Mouse (Mus musculus) small intestine, adult 2 months (tissue): ENCODE measurements at regions not wholly inside any gene's neighbourhood (a gene's known extent, or its start where the extent isn't known, plus 50 kb on each side); places are given as distances from the start of the nearest gene placed in this dataset.
"Not testable (repeated sequence)": the region's sequence is repeated elsewhere in the genome, so short reads cannot be mapped to it uniquely, and the experiment has no call there.

Experiments used
- H3K27ac ChIP-seq: fragments of 200-500 bp; 2 replicates; pipeline ENCODE4 v1.5.1; 2012; ENCODE audit warnings: low read depth, low read length, control low read depth, inconsistent platforms; ENCODE audit not compliant: insufficient read depth
- H3K27me3 ChIP-seq: fragments of 200-500 bp; 2 replicates; pipeline ENCODE4 v1.6.1; 2012; ENCODE audit warnings: mild to moderate bottlenecking, moderate library complexity, low read length, inconsistent platforms; ENCODE audit not compliant: control insufficient read depth, insufficient read depth
- H3K36me3 ChIP-seq: fragments of 200-500 bp; 2 replicates; pipeline ENCODE4 v1.6.1; 2012; ENCODE audit warnings: mild to moderate bottlenecking, low read length, control low read depth, inconsistent platforms; ENCODE audit not compliant: control insufficient read depth, insufficient read depth
- H3K4me1 ChIP-seq: fragments of 200-500 bp; 2 replicates; pipeline ENCODE4 v1.6.1; 2012; ENCODE audit warnings: low read length, inconsistent platforms, mixed read lengths; ENCODE audit not compliant: control insufficient read depth, insufficient read depth, insufficient read length
- H3K4me3 ChIP-seq: fragments of 200-500 bp; 2 replicates; pipeline ENCODE4 v1.5.1; 2012; ENCODE audit warnings: low read depth, mild to moderate bottlenecking, control low read depth, inconsistent platforms, low read length, moderate library complexity
- WGBS: fragments of 180-500 bp; shearing (Covaris S2); methylation state at CpG from one replicate; pipeline ENCODE4 v1.1.7; 2018; 5-methylcytosine and 5-hydroxymethylcytosine counted together

GRCm38 (mm10) chr14:53030227-53030626, 534.7 kb upstream of the Olfr1507 start:
- no CpG with 5 or more reads among the region's 4 CpGs for WGBS
- H3K27me3 ChIP-seq, H3K4me3 ChIP-seq, H3K27ac ChIP-seq, H3K36me3 ChIP-seq, H3K4me1 ChIP-seq: not testable (repeated sequence)

GRCm38 (mm10) chr14:53026958-53027357, 531.4 kb upstream of the Olfr1507 start:
- WGBS, result no CpG with 5 or more reads among the region's 1 CpGs
- H3K27ac ChIP-seq, result not testable (repeated sequence)

GRCm38 (mm10) chr14:53020152-53020551, 524.6 kb upstream of the Olfr1507 start:
- not testable (repeated sequence) for H3K36me3 ChIP-seq, H3K27ac ChIP-seq, H3K4me1 ChIP-seq, H3K27me3 ChIP-seq, H3K4me3 ChIP-seq
- WGBS, result no CpG with 5 or more reads among the region's 6 CpGs

More at GRCm38 (mm10) chr14:53026958-53027357, 531.4 kb upstream of the Olfr1507 start:
- H3K4me1 ChIP-seq, H3K4me3 ChIP-seq, H3K36me3 ChIP-seq, H3K27me3 ChIP-seq: not testable (repeated sequence)

- WGBS, result no CpG with 5 or more reads among the region's 5 CpGs
- not testable (repeated sequence) for H3K4me3 ChIP-seq, H3K4me1 ChIP-seq
Measured at GRCm38 (mm10) chr14:53007741-53008140, 512.2 kb upstream of the Olfr1507 start.

GRCm38 (mm10) chr14:53007323-53007722, 511.8 kb upstream of the Olfr1507 start:
- not testable (repeated sequence) for H3K27me3 ChIP-seq, H3K27ac ChIP-seq, H3K4me1 ChIP-seq, H3K4me3 ChIP-seq, H3K36me3 ChIP-seq
- WGBS, result no CpG with 5 or more reads among the region's 4 CpGs

More at GRCm38 (mm10) chr14:53007741-53008140, 512.2 kb upstream of the Olfr1507 start:
- not testable (repeated sequence) for H3K36me3 ChIP-seq, H3K27ac ChIP-seq, H3K27me3 ChIP-seq

- H3K27me3 ChIP-seq, result not testable (repeated sequence)
- WGBS, result 84% methylated on average over 1 of the region's 1 CpGs
Measured at GRCm38 (mm10) chr14:53001289-53001688, 505.7 kb upstream of the Olfr1507 start.

GRCm38 (mm10) chr14:52992106-52992760, 496.7 kb upstream of the Olfr1507 start:
- 59% methylated on average over 1 of the region's 4 CpGs for WGBS
- H3K36me3 ChIP-seq, result not testable (repeated sequence)

More at GRCm38 (mm10) chr14:53001289-53001688, 505.7 kb upstream of the Olfr1507 start:
- H3K4me1 ChIP-seq, H3K27ac ChIP-seq, H3K4me3 ChIP-seq, H3K36me3 ChIP-seq: not testable (repeated sequence)

GRCm38 (mm10) chr14:52991328-52991665, 495.7 kb upstream of the Olfr1507 start:
- not testable (repeated sequence) for H3K36me3 ChIP-seq, H3K4me3 ChIP-seq, H3K27me3 ChIP-seq, H3K4me1 ChIP-seq, H3K27ac ChIP-seq
- WGBS, result no CpG with 5 or more reads among the region's 3 CpGs

More at GRCm38 (mm10) chr14:52992106-52992760, 496.7 kb upstream of the Olfr1507 start:
- not testable (repeated sequence) for H3K4me1 ChIP-seq, H3K4me3 ChIP-seq, H3K27ac ChIP-seq, H3K27me3 ChIP-seq

- not testable (repeated sequence) for H3K27ac ChIP-seq, H3K36me3 ChIP-seq, H3K4me3 ChIP-seq, H3K27me3 ChIP-seq, H3K4me1 ChIP-seq
- no CpG with 5 or more reads among the region's 12 CpGs for WGBS
Measured at GRCm38 (mm10) chr14:52990569-52991327, 495.2 kb upstream of the Olfr1507 start.

GRCm38 (mm10) chr14:52989940-52990339, 494.4 kb upstream of the Olfr1507 start:
- not testable (repeated sequence) for H3K27ac ChIP-seq, H3K36me3 ChIP-seq, H3K27me3 ChIP-seq, H3K4me1 ChIP-seq, H3K4me3 ChIP-seq
- 74% methylated on average over 1 of the region's 1 CpGs for WGBS

GRCm38 (mm10) chr14:52988563-52988962, 493.0 kb upstream of the Olfr1507 start:
- H3K27ac ChIP-seq, H3K4me3 ChIP-seq, H3K27me3 ChIP-seq, H3K36me3 ChIP-seq, H3K4me1 ChIP-seq: not testable (repeated sequence)
- no CpG with 5 or more reads among the region's 6 CpGs for WGBS
